Mouse (Mus musculus): Measurements from ENCODE around the gene Il17d. TPM values are rescaled to one million over a fixed set of nuclear protein-coding genes. Genes with fewer than 3 reads are reported as not detected.

The Il17d gene
- 1 to 10 TPM; 1.9 to 2.5 TPM for total RNA-seq (2021)
- long read RNA-seq, experiment 1, partial matches to known transcripts, result 9 of 12 reads
- long read RNA-seq, experiment 1, other reads (novel, unspliced or antisense), result 0 of 12 reads
- long read RNA-seq, experiment 2, partial matches to known transcripts, result 3 of 3 reads
- long read RNA-seq, experiment 2, other reads (novel, unspliced or antisense), result 0 of 3 reads

DNA sequence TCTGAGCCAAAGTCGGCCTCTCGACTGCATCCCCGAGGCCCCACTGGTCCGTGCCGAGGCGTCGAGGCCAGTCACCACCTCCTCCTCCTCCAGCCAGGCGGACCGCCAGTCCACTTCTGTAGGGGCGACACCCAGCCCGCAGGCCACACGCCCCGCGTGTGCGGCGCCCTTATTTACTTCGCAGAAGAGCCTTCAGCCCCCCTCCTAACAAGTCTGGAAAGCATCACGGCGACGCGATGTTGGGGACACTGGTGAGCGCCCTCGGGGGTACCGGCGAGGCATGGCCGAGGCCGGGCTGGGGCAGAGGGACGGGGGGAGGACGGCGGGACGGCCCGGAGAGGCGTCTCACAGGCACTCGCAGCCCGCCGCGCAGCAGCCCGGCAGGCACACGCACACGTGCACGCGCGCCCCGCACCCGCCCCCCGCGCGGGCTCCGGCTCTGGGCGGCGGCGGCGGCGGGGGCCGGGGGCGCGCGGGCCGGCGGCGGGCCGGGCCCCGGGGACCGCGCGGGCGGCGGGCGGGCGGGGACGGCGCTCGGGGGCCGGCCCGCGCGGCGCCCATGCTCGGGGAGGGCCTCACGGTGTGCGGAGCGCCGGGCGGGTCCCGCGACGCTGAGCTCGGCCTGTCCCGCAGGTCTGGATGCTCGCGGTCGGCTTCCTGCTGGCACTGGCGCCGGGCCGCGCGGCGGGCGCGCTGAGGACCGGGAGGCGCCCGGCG lies at the start of gene Il17d:
Il17d (plus strand) TSS at position 107 of the 717 bp plus-strand sequence.
- DNase-seq, result peak; percentile 32 to 51

DNA sequence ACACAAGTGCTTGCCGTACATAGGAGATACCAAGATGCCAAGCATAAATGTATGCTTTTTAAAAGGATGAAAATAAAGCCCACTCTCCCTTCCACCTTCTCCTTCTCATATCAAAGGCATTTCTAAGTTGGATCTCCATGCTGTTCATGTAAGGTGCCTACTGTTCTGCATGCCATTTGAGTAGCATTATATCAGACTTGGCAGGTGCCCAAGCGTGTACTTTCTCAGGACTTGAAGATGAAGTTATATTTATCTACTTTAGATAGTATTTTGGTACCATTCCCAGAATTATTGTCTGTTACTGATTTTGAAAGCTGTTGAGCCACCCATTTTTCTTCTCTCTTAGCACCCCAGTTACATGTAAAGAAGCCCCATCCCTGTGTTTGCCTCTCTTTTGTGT lies 49.5 kb upstream of the Il17d start:
- no peak for DNase-seq

DNA sequence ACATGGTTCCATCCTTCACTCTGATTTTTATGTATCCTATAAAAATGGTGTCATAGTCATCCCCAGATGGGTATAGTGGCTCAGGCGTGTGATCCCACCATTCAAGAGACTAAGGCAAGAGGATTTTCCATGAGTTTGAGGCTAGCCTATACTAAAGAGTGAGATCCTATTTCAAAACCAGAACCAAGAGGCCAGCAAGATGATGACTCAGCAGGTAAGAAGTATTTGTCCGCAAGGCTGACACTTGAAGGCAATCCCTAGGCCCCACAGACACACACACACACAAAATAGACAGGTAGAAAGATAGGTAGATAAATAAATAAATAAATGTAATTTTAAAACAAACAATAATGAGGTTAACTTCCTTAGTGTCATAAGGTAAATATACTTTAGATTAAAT lies 42.3 kb upstream of the Il17d start:
- no peak for DNase-seq

DNA sequence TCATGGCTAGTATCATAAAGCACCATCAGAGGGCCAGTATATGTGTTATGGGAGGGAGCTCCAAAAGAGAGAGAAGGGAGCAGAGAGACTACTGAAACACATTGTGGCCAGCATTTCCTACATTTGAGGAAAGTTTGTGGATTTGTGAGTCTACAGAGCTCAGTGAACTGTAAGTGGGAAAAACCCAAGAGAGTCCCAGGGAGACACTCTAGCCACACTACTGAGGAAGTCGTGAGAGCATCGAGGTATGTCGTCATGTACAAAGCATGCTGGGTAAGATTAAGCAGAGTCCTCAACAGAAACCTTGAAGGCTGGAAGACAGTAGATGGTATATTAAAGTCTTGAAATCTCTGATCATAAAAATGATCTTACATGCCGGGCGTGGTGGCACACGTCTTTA lies 40.4 kb upstream of the Il17d start:
- DNase-seq, result no peak

DNA sequence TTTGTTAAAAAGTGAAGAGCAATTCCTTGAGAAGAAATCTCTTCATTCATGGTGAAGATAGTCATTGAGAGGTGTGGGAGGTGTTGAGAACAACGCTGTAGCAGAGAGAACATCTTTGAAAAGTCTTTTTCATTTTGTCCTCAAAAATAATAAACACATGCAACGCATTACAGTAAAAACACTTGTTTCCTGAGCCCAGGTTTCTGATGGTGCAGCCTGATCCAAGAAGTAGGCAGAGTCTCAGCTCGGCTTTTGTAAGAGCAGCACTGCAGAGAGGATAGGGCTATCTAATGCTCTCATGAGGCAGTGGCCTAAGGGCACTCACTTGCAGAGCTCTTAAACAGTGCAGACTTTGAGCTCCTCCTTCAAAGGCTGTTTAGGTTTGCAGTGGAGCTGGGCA lies 34.9 kb upstream of the Il17d start:
- no peak for DNase-seq

DNA sequence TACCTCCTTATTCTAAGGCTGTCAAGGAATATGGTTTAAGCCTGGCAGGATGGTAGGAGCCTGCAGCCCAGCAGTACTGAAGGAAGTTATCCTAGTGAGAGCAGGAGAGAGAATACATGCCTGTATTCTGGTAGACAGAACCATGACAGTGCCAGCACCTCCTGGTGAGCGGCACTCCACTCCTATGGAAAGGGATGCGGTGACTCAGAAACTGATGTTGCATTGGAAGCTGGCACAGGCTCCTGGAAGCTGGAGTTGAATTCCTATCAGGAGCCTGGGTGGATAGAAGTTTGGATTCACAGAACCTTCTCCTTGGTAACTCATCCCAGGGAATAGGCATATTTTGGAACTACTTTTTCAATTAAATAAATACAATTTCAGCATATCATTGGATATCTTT lies 30.7 kb upstream of the Il17d start:
- DNase-seq, result no peak

DNA sequence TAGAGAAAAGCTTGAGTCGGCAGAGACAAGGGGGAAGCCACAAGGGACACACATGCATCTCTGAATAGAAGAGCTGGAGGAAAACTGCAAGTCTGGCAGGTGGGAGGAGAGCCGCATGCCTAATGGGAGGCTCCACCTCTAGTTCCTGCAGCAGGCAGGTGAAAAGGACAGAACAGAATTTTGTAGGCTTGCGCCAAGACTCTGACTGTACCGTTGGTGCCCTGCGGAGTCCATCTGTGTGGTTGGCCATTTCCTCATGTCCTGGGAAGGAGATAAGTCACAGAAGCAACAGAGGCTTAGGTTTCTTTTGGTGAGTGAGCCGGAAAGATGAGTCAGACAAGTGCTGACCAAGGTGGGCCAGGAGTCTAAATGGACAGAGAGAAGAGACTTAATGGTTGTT lies 20.8 kb upstream of the Il17d start:
- DNase-seq, result no peak

DNA sequence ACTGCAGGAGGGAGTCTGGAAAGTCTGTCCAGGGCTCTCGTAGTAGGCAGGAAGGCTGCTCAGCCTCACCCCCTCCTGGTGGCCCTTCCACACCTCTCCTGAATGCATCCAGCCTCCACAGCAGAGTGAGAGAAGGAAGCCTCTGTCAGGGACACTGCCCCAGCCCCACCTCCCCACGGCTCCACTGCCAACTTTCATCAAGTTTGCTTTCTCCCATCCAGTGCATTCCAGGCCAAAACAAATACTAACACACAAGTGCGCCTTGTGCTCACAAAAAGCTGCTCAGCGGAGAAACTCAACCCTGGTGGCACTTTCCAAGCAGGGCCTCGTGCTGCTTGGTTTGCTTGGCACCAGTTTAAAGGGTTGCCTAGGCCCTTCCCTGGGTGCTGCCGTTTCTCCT lies 15.0 kb upstream of the Il17d start:
- no peak for DNase-seq

DNA sequence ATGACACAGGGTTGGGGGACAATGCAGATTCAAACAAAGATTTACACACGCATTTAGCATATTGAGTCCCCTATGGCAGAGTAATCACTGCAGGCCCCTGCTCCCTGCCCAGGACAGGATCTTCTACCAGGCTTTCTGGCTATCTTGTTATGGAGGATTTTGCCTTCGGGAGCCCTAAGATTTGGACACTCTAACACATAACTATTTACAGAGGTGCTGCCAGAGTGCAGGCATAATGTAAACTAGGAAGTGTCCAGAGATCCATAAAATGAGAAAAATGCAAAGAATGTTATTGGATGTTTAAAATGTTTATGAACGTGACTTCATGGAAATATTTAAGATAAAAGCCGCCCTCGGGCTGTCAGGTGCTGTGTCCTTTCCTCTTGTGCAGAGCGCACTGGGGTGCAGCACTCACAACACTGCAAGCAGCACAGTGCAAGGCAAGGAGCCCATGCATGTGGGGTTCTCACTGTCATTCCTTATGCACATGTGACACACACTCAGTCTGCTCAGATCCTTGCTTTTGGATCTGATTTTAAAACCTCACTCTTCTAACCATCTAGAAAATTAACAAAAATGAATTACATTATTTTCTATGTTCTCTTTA lies 9.3 kb upstream of the Il17d start:
- DNase-seq, result no peak

DNA sequence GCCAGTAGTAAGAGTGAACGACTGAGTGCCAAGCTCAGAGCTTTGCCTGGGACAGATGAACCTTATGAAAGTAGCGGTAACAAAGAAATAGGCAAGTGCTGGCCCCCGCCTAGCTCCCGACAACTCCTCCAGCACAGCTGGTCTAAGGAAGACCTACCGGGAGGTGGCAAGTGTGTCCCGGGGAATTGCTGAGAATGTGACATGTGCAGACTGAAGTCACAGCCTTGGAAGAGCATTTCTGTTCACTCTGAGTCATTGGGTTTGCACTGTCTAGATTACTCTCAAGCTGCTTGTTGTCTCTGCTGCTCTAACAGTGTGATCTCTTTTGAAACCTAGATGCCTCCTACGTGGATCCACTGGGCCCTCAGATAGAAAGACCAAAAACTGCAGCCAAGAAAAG lies 7.6 kb upstream of the Il17d start:
- no peak for DNase-seq

DNA sequence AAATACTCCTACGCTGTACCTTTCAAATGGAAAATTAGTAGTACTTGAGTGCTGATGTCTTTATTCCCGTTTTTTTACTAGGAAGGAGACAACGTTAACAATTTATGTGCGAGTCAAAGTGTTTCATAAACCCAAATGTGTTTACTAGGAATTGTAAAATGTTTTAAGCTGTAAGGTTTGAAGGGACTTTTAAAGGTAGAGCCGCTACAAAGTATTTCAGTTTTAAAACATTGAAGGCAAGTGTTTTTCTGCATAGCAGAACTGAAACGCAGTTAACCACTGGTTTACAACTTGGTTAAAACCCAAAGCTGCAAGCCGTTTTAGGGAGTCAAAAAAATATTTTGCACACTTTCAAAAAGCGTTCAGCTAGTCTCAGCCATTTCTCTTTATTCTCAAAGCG lies 815 bp upstream of the Il17d start:
- DNase-seq, result no peak

DNA sequence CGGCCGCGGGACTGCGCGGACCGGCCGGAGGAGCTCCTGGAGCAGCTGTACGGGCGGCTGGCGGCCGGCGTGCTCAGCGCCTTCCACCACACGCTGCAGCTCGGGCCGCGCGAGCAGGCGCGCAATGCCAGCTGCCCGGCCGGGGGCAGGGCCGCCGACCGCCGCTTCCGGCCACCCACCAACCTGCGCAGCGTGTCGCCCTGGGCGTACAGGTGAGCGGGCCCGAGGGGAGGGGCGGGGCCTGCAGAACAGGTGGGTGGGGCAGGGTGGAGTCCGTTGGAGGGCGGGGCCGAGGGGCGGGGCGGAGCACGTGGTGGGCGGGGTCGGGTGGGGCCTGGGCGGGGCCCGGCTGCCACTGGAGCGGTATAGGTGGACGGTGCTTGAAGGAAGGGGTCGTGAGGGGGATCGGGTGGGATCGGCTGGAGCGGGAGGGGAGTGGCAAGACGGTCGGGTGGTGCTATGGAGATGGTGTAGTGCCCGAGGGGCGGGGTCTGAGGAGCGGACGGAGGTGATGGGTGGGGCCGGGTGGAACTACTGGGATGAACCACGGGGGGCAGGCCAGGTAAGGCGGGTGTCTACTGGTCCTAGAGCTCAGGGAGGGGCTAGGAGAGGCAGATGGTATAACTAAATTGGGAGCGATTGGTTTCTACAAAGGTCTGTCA lies 942 bp downstream of the Il17d start:
- DNase-seq, result peak; percentile 68 to 78

DNA sequence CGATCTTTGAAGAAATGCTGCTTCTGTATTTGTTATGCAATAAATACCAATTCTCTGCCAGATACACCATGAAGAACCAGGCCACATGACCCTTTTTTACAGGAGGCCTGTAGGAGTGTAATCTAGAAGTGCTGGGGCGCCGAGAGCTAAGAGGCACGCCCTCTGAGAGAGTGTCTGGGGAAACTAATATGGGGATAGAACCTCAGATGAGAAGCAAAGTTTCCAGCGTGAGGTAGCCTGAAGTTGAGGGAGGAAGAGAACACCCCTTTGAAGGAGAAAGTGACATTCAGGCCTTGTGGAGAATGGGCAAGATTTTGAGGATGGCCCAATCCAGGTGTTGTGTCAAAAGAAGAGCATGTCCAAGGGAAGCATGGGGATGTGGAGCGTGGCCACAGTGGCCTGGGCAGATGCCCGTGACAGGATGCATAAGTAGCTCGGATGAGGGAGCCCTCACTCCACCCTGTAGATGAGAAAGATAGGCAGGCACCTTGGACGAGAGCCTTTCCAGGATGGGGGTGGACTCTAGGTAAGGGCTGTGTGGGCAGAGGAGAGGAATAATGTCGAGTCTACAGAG lies 1.6 kb downstream of the Il17d start:
- no peak for DNase-seq

DNA sequence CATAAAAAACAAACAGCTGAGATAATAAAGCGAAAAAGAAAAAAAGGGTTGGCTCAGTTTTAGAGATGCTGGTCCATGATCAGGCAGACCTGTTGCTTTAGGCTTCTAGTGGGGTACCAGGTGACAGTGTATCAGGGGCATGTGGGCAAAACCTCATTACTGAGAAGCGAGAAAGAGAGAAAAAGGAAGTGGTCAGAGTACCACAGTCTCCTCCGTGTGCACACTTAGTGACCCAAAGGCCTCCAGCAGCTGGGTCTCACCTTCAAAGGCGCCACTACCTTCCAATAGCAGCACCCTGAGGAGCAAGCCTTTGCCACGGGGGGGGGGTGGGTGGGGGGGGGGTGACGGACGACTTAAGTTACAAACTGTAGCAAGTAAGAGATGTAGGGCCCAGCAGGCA lies 2.5 kb downstream of the Il17d start:
- no peak for DNase-seq

DNA sequence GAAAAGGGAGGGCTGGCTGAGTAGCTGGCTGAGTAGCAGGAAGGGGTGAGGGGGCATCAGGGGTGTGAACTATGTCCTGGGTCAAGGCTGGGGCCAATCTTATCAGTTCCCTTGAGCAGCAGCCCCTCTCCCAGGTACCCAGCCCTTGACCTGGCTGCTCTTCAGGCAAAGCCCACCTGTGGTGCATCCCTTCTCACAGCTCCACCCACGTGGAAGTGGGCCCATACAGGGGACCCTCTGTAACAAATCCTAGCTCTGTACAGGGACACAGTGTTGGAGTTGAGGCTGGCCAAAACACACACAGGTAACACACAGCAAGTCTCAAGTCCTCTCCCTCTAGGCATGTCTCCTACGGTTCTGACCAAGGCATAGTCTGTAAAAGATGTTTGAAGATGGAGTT lies 3.0 kb downstream of the Il17d start:
- no peak for DNase-seq

DNA sequence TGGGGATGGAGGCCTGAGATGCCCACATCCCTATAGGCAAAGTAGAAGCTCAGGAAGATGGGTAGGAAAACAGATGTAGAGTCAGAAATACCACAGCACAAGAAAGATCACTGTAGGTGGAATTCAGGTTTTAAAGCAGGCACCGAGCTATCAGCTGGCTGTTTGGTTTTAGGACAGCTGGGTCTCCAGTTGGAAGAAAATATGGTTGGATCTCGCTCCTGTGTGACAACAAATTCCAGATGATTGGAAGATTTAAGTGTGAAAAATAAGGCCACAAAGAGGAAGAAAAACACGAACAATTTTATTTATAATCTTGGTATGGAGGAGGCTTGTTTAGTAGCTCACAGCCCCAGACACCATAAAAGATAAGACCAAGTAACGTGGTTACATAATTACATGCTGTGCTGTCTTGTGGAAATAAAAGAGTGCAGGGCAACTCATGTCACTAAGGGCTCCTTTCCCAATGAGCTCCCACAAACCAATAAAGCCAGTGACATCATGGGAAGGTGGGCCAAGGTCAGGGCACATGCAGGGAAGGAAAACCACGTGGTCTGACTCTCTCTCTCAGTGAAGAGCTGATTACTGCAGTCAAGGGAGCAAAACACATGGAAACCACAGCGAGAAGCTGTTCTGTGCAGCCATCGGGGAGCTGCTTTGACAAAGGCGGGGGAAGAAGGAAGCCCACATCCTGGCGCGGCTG lies 4.7 kb downstream of the Il17d start:
- peak; percentile 77 to 80 for DNase-seq

DNA sequence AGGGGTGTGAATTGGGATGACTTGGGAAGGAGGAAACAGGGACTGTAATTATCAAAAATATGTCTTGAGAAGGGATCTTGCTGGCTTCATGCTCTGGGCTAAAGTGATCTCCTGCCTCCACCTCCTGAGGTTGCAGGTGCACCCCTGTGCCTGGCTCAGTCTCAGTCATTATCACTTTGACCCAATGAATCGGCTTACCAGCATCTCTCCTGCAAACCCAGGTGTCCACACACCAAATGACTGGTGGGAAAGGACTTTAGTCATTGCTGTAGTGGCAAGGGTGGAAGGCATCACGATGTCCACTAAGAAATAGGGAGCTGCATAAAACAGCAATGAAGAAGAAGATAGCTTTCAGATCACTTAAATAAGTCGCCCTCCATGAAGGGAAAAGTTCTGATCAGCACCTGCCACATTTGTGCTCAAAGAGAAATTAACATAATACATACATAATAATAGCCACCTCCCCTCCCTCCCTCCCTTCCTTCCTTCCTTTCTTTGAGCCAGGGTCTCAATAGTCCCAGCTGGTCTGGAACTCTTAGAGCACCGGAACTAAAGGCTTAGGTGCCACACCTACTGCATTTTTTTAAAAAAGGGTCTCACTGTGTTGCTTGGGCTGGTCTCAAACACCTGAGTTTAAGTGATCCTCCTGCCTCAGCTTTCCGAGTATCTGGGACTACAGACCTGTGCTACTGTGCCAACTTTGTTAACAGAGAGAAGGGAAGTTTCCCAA lies 5.4 kb downstream of the Il17d start:
- no peak for DNase-seq

DNA sequence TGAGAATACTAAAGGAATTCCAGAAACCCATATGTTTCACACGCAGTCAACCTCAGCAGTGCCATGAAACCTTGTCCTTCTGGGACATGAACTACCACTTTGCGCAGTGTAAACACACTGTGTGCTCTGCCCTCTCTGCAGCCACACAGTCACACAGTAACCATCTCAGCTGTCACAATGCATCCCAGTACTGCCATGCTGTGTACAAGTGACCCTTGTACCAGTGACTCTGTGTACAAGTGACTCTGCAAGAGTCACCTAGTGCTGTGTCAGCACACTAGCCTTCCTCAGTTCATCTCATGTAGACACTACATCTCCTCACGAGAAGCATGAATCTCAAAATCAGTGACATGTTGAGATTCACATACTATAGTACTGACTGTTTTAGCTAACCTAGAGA lies 8.0 kb downstream of the Il17d start:
- no peak for DNase-seq

DNA sequence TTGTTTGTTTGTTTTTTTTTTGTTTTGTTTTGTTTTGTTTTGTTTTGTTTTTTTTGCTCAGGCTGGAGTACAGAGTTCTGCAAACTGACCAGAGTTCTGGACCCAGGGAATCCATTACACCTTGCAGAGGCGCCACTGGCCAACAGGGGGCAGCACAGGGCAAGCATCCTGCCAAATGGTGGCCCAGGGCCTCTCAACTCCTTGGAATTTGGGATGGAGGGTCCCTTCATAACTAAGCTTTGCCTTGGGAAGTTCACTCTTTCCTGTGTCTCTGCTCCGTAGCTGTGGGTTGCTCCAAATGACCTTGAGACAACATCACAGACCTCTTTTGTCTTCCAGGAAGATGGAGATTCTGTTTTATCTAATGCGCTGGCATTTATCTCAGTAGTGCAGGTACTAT lies 8.6 kb downstream of the Il17d start:
- DNase-seq, result peak; percentile 65 to 79

DNA sequence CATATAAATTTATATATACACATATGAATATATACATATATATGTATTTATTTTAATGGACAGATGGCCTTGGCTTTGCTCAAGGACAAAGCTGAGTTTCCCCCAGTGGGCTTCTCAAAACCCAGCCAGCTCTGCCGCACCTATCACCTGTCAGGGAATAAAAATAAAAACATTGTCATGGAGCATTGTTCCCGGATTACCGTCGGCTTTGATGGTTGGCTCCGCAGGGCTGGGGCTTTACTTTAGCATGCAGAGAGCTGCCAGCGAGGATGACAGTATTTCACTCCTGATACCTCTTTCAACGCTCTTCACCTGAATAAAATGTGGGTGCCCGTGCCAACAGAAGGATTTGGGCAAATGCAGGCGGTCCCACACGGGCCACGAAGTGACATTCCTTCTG lies 9.3 kb downstream of the Il17d start:
- no peak for DNase-seq

DNA sequence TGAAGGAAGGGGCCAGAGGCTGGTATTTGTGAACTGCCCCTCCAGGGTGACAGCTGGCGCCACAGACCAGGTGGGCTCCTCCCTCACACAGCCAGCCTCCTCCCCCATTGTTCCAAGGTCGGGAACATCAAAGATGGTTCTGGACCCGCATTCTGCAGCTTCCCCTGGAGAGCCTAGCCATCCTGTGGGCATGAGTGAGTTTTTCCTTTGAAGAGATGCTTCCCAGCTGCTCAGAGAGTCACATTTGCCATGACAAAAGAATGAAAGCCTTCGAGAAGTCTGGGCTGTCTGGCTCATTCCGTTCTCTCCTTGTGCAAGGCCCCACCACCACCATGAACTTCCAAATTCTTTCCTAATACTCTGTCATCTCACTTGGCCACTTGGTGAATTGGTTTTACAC lies 9.8 kb downstream of the Il17d start:
- no peak for DNase-seq

DNA sequence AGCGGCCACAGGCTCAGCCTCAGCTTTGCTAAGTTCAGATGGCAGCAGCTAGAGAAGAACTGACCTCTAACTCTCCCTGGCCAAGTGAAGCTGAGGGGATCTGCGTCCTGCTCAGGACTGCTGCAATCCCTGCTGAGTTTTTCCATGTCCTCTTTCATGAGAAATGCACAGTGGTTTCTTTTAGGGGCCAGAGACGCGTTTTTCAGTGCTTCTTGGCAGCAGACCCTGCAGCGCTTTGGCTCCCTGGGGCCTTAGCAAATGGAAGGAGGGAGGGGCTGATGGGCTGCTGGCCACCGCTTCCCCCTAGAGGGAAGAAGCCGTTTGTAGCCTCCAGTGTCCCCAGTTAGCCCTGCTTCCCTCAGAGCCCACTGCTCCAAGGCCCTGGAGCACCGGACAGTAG lies 10.4 kb downstream of the Il17d start:
- peak in 1 of 2 experiments; percentile 38 for DNase-seq

Data from adrenal gland, postnatal 36 days (tissue).